Mouse (Mus musculus) hindbrain, embryonic 16.5 days (tissue): ENCODE data around the gene Sprr2d. TPM values are rescaled to one million over a fixed set of nuclear protein-coding genes. Genes with fewer than 3 reads are reported as not detected.

ENCODE experiments used
- ATAC-seq: fragments of 200-750 bp; cut with Nextera tagmentation; 2 replicates; pipeline ENCODE4 v1.8.0; 2017; ENCODE audit warnings: moderate TSS enrichment, moderate library complexity
- H3K27ac ChIP-seq: fragments of 300-500 bp; sonication (generic); 2 replicates; pipeline ENCODE4 v1.5.1; 2014; ENCODE audit warnings: low read depth, mild to moderate bottlenecking, control low read depth, low read length, moderate library complexity
- H3K27me3 ChIP-seq: fragments of 300-500 bp; sonication (generic); replicated peaks from 2 replicates; pipeline ENCODE4 v1.6.1; 2014; ENCODE audit warnings: low read length; ENCODE audit not compliant: control insufficient read depth, insufficient read depth
- H3K36me3 ChIP-seq: fragments of 300-500 bp; sonication (generic); 2 replicates; pipeline ENCODE4 v1.6.1; 2014; ENCODE audit warnings: mild to moderate bottlenecking, low read length, moderate library complexity, mixed read lengths; ENCODE audit not compliant: control insufficient read depth, insufficient read depth
- H3K4me1 ChIP-seq: fragments of 300-500 bp; sonication (generic); 2 replicates; pipeline ENCODE4 v1.6.1; 2014; ENCODE audit warnings: low read depth, low read length; ENCODE audit not compliant: control insufficient read depth, insufficient read depth
- H3K4me2 ChIP-seq: fragments of 300-500 bp; sonication (generic); 2 replicates; pipeline ENCODE4 v1.6.1; 2014; ENCODE audit warnings: mild to moderate bottlenecking, low read length, control low read depth, moderate library complexity
- H3K4me3 ChIP-seq: fragments of 300-500 bp; sonication (generic); 2 replicates; pipeline ENCODE4 v1.5.1; 2014; ENCODE audit warnings: mild to moderate bottlenecking, low read length, control low read depth, moderate library complexity
- H3K9ac ChIP-seq: fragments of 300-500 bp; sonication (generic); 2 replicates; pipeline ENCODE4 v1.6.1; 2014; ENCODE audit warnings: low read depth, mild to moderate bottlenecking, control low read depth, low read length, moderate library complexity
- H3K9me3 ChIP-seq: fragments of 300-500 bp; sonication (generic); 2 replicates; pipeline ENCODE4 v1.6.1; 2014; ENCODE audit warnings: mild to moderate bottlenecking, low read length, moderate library complexity; ENCODE audit not compliant: control insufficient read depth
- WGBS: fragments of 180-500 bp; shearing (Covaris S2); extraction: QIAGEN DNeasy Blood & Tissue Kit; methylation state at CpG from one replicate; pipeline ENCODE4 v1.1.7; 2014; 5-methylcytosine and 5-hydroxymethylcytosine counted together
- polyA plus RNA-seq: library from polyadenylated mRNA; unstranded; fragments of >200 nt; fragmentation: Nextera tagmentation; extraction: Ambion mirVana; gene quantifications from 2 replicates; pipeline ENCODE4 v1.2.1, GENCODE M21; 2015

Sprr2d gene
- not detected in 2 replicates for polyA plus RNA-seq

DNA sequence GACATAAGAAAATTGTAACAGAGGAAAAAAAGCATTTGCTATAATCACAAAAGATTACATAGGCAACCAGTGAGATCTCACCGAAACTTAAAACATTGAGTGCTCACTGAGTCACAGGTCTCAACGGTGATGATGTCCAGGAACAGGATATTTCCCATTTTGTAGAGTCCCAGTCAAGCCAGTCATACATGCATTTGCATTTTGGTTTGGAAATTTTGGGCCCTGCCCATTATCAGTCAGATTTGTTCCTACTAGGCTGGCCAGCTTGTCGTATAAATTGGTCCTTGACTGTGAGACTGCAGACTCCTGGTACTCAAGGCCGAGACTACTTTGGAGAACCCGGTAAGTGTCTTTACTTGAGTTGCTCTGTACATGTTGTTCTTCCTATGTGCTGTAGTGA is at the start of gene Sprr2d:
Sprr2d (plus strand) TSS at position 301 of the 400 bp plus-strand sequence.
- Histone ChIP-seq H3K4me2 (no peak within 1 kb of the TSS), H3K9ac (no peak within 1 kb of the TSS), H3K27me3 (no peaks in the 10 kb centered on the region), H3K36me3 (no peaks in the 10 kb centered on the region), H3K27ac (no peak within 1 kb of the TSS), H3K4me3 (no peak within 1 kb of the TSS), H3K4me1 (no peaks in the 10 kb centered on the region), H3K9me3 (no peaks in the 10 kb centered on the region)
- WGBS, result 91% methylated on average over 5 of the region's 5 CpGs
- ATAC-seq, result no peak

GRCm38 (mm10) chr3:92307406-92307805 is 31.5 kb upstream of the Sprr2d start:
- Histone ChIP-seq H3K4me2 (no peak overlapping the region), H3K36me3 (no peaks in the 10 kb centered on the region), H3K9ac (no peak overlapping the region), H3K27me3 (no peaks in the 10 kb centered on the region), H3K4me1 (no peaks in the 10 kb centered on the region), H3K9me3 (no peaks in the 10 kb centered on the region), H3K27ac (no peak overlapping the region), H3K4me3 (no peak overlapping the region)
- no peak for ATAC-seq
- 93% methylated on average over 1 of the region's 1 CpGs for WGBS

- Histone ChIP-seq H3K4me2 (no peak within 1 kb of the TSS), H3K36me3 (no peaks in the 10 kb centered on the region), H3K27me3 (no peaks in the 10 kb centered on the region), H3K4me1 (no peaks in the 10 kb centered on the region), H3K9ac (no peak within 1 kb of the TSS), H3K27ac (no peak within 1 kb of the TSS), H3K4me3 (no peak within 1 kb of the TSS), H3K9me3 (no peaks in the 10 kb centered on the region)
- WGBS, result 82% methylated on average over 2 of the region's 2 CpGs
- ATAC-seq, result no peak
Observed at GRCm38 (mm10) chr3:92316320-92316719, 22.6 kb upstream of the Sprr2d start, which contains the start of gene Sprr2b. Sprr2b (plus strand) TSS chr3:92316620.

DNA sequence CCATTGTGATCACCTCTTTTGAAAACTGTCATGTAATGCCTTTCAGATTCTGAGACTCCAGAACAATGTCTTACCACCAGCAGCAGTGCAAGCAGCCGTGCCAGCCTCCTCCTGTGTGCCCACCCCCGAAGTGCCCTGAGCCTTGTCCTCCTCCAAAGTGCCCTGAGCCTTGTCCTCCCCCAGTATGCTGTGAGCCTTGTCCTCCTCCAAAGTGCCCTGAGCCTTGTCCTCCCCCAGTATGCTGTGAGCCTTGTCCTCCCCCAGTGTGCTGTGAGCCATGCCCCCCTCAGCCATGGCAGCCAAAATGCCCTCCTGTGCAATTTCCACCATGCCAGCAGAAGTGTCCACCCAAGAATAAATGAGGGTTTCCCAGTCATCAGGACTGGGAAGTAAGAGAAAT is 21.6 kb upstream of the Sprr2d start:
- WGBS, result 74% methylated on average over 2 of the region's 2 CpGs
- no peak overlapping the region for H3K4me2 ChIP-seq
- no peak overlapping the region for H3K4me3 ChIP-seq
- no peak for ATAC-seq
- H3K36me3 ChIP-seq, result no peaks in the 10 kb centered on the region
- no peaks in the 10 kb centered on the region for H3K9me3 ChIP-seq
- no peak overlapping the region for H3K9ac ChIP-seq
- no peak overlapping the region for H3K27ac ChIP-seq
- H3K4me1 ChIP-seq, result no peaks in the 10 kb centered on the region
- no peaks in the 10 kb centered on the region for H3K27me3 ChIP-seq

DNA sequence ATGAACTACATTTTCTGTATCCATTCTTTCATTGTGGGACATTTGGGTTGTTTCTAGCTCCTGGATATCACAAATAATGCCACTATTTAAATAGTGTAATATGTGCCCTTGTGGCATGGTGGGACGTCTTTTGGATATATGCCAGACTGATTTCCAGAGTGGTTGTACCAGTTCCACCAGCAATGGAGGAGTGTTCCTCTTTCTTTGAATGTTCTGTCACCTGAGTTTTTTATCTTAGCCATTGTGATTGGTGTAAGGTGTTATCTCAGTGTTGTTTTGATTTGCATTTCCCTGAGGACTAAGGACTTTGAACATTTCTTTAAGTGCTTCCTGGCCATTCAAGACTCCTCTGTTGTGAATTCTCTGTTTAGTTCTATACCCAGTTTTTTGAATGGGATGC is 2.7 kb upstream of the Sprr2d start:
- Histone ChIP-seq H3K4me2 (no peak overlapping the region), H3K27me3 (no peaks in the 10 kb centered on the region), H3K4me3 (no peak overlapping the region), H3K9ac (no peak overlapping the region), H3K4me1 (no peaks in the 10 kb centered on the region), H3K36me3 (no peaks in the 10 kb centered on the region), H3K9me3 (no peaks in the 10 kb centered on the region), H3K27ac (no peak overlapping the region)
- ATAC-seq, result no peak
- WGBS, result 67% methylated on average over 1 of the region's 1 CpGs

DNA sequence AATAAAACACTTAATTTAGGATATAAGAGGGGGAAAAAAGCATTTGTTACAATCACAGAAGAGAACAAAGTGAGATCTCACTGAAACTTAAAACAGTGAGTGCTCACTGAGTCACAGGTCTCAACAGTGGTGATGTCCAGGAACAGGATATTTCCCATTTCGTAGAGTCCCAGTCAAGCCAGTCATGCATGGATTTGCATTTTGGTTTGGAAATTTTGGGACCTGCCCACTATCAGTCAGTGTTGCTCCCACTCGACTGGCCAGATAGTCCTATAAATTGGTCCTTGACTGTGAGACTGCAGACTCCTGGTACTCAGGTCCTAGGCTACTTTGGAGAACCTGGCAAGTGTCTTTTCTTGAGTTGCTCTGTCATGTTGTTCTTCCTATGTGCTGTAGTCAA is 12.9 kb downstream of the Sprr2d start, which contains the start of gene Sprr2e:
Sprr2e (plus strand) TSS at position 301 of the 400 bp plus-strand sequence.
- WGBS, result 83% methylated on average over 2 of the region's 2 CpGs
- Histone ChIP-seq H3K4me3 (no peak within 1 kb of the TSS), H3K27ac (no peak within 1 kb of the TSS), H3K9me3 (no peaks in the 10 kb centered on the region), H3K36me3 (no peaks in the 10 kb centered on the region), H3K4me2 (no peak within 1 kb of the TSS), H3K9ac (no peak within 1 kb of the TSS), H3K27me3 (no peaks in the 10 kb centered on the region), H3K4me1 (no peaks in the 10 kb centered on the region)
- no peak for ATAC-seq

DNA sequence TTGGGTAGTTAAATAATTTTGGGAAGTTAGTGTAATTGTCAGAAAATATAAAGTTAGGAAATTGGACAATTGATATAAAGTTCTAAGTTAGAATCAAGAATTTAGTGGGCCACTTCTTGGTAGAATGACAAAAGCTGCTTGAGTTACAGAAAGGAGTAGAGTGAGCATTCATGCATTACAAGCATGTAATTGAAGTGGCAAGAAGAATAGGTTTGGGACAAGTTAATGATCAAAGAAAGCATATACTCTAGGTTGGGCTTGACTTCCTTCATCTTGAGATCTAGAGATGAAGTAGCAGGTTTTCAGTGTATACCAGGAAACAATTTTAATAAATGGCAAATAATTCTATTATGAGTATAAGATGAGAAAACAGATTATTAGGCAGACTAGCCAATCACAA is 22.7 kb downstream of the Sprr2d start:
- Histone ChIP-seq H3K4me2 (no peak overlapping the region), H3K27me3 (no peaks in the 10 kb centered on the region), H3K9me3 (no peaks in the 10 kb centered on the region), H3K36me3 (no peaks in the 10 kb centered on the region), H3K4me3 (no peak overlapping the region), H3K9ac (no peak overlapping the region), H3K4me1 (no peaks in the 10 kb centered on the region), H3K27ac (no peak overlapping the region)
- ATAC-seq, result no peak

DNA sequence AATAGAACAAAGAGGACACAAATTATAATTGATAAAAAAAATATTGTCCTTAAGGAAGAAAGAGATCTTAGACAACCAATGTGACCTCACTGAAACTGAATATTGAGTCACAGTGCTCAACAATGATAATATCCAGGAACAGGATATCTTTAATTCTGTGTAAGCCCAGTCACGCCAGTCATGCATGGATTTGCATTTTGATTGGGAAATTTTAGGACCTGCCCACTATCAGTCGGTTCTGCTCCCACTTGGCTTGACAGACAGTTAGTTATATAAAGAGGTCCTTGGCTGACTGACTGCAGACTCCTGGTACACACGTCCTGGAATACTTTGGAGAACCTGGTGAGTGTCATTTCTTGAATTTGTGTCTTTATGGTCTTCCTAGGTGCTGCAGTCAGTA is 25.9 kb downstream of the Sprr2d start, which contains the start of gene Sprr2f:
Sprr2f (plus strand) TSS at position 301 of the 400 bp plus-strand sequence.
- Histone ChIP-seq H3K27me3 (no peaks in the 10 kb centered on the region), H3K9me3 (no peaks in the 10 kb centered on the region), H3K36me3 (no peaks in the 10 kb centered on the region), H3K9ac (no peak within 1 kb of the TSS), H3K4me1 (no peaks in the 10 kb centered on the region), H3K4me2 (no peak within 1 kb of the TSS), H3K4me3 (no peak within 1 kb of the TSS), H3K27ac (no peak within 1 kb of the TSS)
- no peak for ATAC-seq
- WGBS, result 68% methylated on average over 3 of the region's 3 CpGs

DNA sequence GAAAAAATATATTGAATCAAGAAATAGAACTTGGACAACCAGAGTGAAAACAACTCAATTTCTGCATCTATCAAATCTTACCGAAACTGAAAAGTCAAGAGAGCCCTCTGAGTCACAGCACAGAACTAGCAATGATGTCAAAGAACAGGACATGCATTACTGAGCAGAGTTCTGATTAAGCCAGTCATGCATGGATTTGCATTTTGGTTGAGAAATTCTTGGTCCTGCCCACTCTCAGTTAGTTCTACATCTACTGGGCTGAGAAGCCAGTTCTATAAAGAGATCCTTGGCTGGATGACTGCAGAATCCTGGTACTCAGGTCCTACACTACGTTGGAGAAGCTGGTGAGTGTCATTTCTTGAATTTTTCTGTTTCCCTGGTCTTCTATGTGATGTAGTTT is 34.7 kb downstream of the Sprr2d start:
- ATAC-seq, result no peak
- 77% methylated on average over 2 of the region's 2 CpGs for WGBS
- Histone ChIP-seq H3K36me3 (no peaks in the 10 kb centered on the region), H3K27ac (no peak overlapping the region), H3K9ac (no peak overlapping the region), H3K4me1 (no peaks in the 10 kb centered on the region), H3K27me3 (no peaks in the 10 kb centered on the region), H3K4me3 (no peak overlapping the region), H3K9me3 (no peaks in the 10 kb centered on the region), H3K4me2 (no peak overlapping the region)

DNA sequence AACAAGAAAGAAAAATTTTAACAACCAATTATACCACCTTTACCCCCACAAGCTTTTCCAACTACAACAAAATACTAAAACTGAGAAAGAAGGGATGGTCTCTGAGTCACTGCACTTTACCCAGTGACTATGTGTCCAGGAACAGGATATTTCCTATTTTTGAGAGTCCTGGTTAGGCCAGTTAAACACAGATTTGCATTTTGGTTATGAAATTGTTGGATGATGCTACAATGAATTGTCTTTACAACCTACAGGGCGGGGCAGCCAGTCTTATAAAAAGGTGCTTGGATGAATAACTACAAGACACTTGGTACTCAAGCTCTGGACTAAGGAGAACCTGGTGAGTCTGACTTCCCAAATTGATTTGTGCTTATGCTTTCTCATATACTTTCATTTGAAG is 46.4 kb downstream of the Sprr2d start, which contains the start of gene Sprr2h:
Sprr2h (plus strand) TSS at position 301 of the 400 bp plus-strand sequence.
- no peaks in the 10 kb centered on the region for H3K9me3 ChIP-seq
- 81% methylated on average over 1 of the region's 1 CpGs for WGBS
- H3K4me2 ChIP-seq, result no peak within 1 kb of the TSS
- H3K4me3 ChIP-seq, result no peak within 1 kb of the TSS
- H3K27me3 ChIP-seq, result no peaks in the 10 kb centered on the region
- H3K4me1 ChIP-seq, result no peaks in the 10 kb centered on the region
- H3K27ac ChIP-seq, result no peak within 1 kb of the TSS
- no peak within 1 kb of the TSS for H3K9ac ChIP-seq
- ATAC-seq, result no peak
- H3K36me3 ChIP-seq, result no peaks in the 10 kb centered on the region
